28 mouse cellular contexts compared by ENCODE assay signal in genomic region chr14:28300095-28300494, GRCm38 (mm10).
DNase-seq lines count a peak whose midpoint lies in the region; ATAC-seq and TF ChIP-seq lines count a peak whose summit lies in the region.
"Had no signal": no experiment of that assay in that cellular context is flagged by ENCODE, and none has a peak within 500 bp of the region (broad histone marks: within the 10 kb centered on the region; RNA-seq: fewer than 3 reads in every experiment).

No protein-coding gene starts in this region.

- no peaks in the 10 kb centered on the region for H3K27me3 ChIP-seq in limb, embryonic 14.5 days (ENCODE audit: control insufficient read depth, insufficient read depth, low read length)
- H3K27me3 ChIP-seq in limb, embryonic 10.5 days (ENCODE audit: low read depth, poor library complexity, severe bottlenecking): peaks cover 11% of the 10 kb centered on the region; the same call in 1 of the 2 replicates
- H3K27me3 ChIP-seq in lung, embryonic 16.5 days (ENCODE audit: control insufficient read depth, insufficient read depth, low read depth, low read length): peaks cover 5% of the 10 kb centered on the region; the same call in 1 of the 2 replicates
- H3K27me3 ChIP-seq: forebrain, embryonic 12.5 days; forebrain, embryonic 15.5 days; heart, embryonic 12.5 days had no signal

- H3K4me3 ChIP-seq in limb, embryonic 14.5 days (replicated peaks; ENCODE audit: low read length): no peak overlapping the region
- no peak overlapping the region for H3K4me3 ChIP-seq in limb, embryonic 10.5 days
- H3K4me3 ChIP-seq in lung, embryonic 16.5 days (ENCODE audit: low read length): no peak overlapping the region
- H3K4me3 ChIP-seq in lung, adult 2 months (replicated peaks; ENCODE audit: extremely low read depth, low read depth, low read length): no peak overlapping the region
- H3K4me3 ChIP-seq: embryonic facial prominence, embryonic 10.5 days; embryonic facial prominence, embryonic 13.5 days; erythroblast, embryonic 14.5 days; forebrain, embryonic 12.5 days; forebrain, embryonic 15.5 days; gastrocnemius, adult 2 months; heart, embryonic 12.5 days; heart, embryonic 15.5 days had no signal

- ATAC-seq in limb, embryonic 14.5 days (ENCODE audit: low FRiP score, low read depth): peak; percentile 53; the same call in 1 of the 2 replicates
- ATAC-seq in lung, embryonic 16.5 days (ENCODE audit: low read depth): peak; percentile 41
- ATAC-seq: CD4-positive, CD25-positive, alpha-beta regulatory T cell, adult 4 months; forebrain, embryonic 15.5 days; hindbrain, postnatal 0 days had no signal

- H3K4me1 ChIP-seq in limb, embryonic 14.5 days (ENCODE audit: control insufficient read depth, insufficient read depth, low read length): peaks cover 13% of the 10 kb centered on the region
- peaks cover 16% of the 10 kb centered on the region for H3K4me1 ChIP-seq in limb, embryonic 10.5 days
- H3K4me1 ChIP-seq in lung, embryonic 16.5 days (replicated peaks; ENCODE audit: control insufficient read depth, insufficient read depth, low read length): peaks cover 12% of the 10 kb centered on the region; the same call in 1 of the 2 replicates
- H3K4me1 ChIP-seq in lung, adult 2 months (ENCODE audit: control insufficient read depth, insufficient read depth, low read length): no peaks in the 10 kb centered on the region
- H3K4me1 ChIP-seq: forebrain, embryonic 12.5 days; forebrain, embryonic 15.5 days had no signal

- H3K36me3 ChIP-seq in limb, embryonic 14.5 days (ENCODE audit: control insufficient read depth, insufficient read depth, low read length): no peaks in the 10 kb centered on the region
- no peaks in the 10 kb centered on the region for H3K36me3 ChIP-seq in limb, embryonic 10.5 days
- H3K36me3 ChIP-seq in lung, embryonic 16.5 days (ENCODE audit: control insufficient read depth, insufficient read depth, low read length): no peaks in the 10 kb centered on the region
- H3K36me3 ChIP-seq: embryonic facial prominence, embryonic 10.5 days; embryonic facial prominence, embryonic 13.5 days; forebrain, embryonic 12.5 days; forebrain, embryonic 15.5 days; heart, embryonic 12.5 days; heart, embryonic 15.5 days had no signal

- no peak overlapping the region for H3K4me2 ChIP-seq in limb, embryonic 14.5 days (replicated peaks; ENCODE audit: low read depth, low read length, severe bottlenecking)
- H3K4me2 ChIP-seq in lung, embryonic 16.5 days (ENCODE audit: low read depth, low read length): no peak overlapping the region
- H3K4me2 ChIP-seq: embryonic facial prominence, embryonic 13.5 days; forebrain, embryonic 12.5 days; forebrain, embryonic 15.5 days; heart, embryonic 12.5 days; heart, embryonic 15.5 days; hindbrain, embryonic 14.5 days had no signal

- no peaks in the 10 kb centered on the region for H3K9me3 ChIP-seq in limb, embryonic 14.5 days (ENCODE audit: control insufficient read depth, low read length)
- no peaks in the 10 kb centered on the region for H3K9me3 ChIP-seq in limb, embryonic 10.5 days (replicated peaks)
- no peaks in the 10 kb centered on the region for H3K9me3 ChIP-seq in lung, embryonic 16.5 days (ENCODE audit: control insufficient read depth, low read length)
- H3K9me3 ChIP-seq: embryonic facial prominence, embryonic 10.5 days; embryonic facial prominence, embryonic 13.5 days; forebrain, embryonic 12.5 days; forebrain, embryonic 15.5 days; heart, embryonic 12.5 days; heart, embryonic 15.5 days had no signal

- DNase-seq in limb, embryonic 14.5 days (ENCODE audit: low spot score): no peak
- no peak for DNase-seq in limb, embryonic 10.5 days (ENCODE audit: low spot score)
- no peak for DNase-seq in lung, adult 2 months
- peak; percentile 19 to 26 for DNase-seq in lung, postnatal 4 days
- no peak for DNase-seq in embryo, embryonic 10.5 days (ENCODE audit: low spot score)
- DNase-seq: adrenal gland, adult 2 months; adrenal gland, postnatal 14 days; cerebellum, adult 11 months; cerebellum, adult 2 months; cerebellum, adult 9-11 months; cerebellum, postnatal 25 days; embryo, embryonic 11 days; gastrocnemius, adult 2 months; gastrocnemius, postnatal 14 days; heart, adult 18-20 months; heart, postnatal 10 days; heart, postnatal 4 days had no signal

- H3K27ac ChIP-seq in limb, embryonic 14.5 days (replicated peaks; ENCODE audit: low read depth, low read length): no peak overlapping the region
- no peak overlapping the region for H3K27ac ChIP-seq in limb, embryonic 10.5 days
- no peak overlapping the region for H3K27ac ChIP-seq in lung, embryonic 16.5 days (ENCODE audit: low read length)
- H3K27ac ChIP-seq: embryonic facial prominence, embryonic 10.5 days; embryonic facial prominence, embryonic 13.5 days; forebrain, embryonic 12.5 days; forebrain, embryonic 15.5 days; gastrocnemius, adult 2 months; heart, embryonic 15.5 days; hindbrain, embryonic 14.5 days; hindbrain, postnatal 0 days had no signal

- no peak for TF ChIP-seq POLR2A in limb, embryonic 14.5 days (IDR thresholded peaks at IDR 0.05; ENCODE audit: borderline replicate concordance, extremely low read depth, insufficient read depth, insufficient read length)
- no peak for TF ChIP-seq POLR2A in lung, adult 2 months (IDR thresholded peaks at IDR 0.05; ENCODE audit: borderline replicate concordance, extremely low read depth, low read depth, low read length)

- 44% methylated on average over 6 of the region's 6 CpGs for WGBS in limb, embryonic 14.5 days
- 53% methylated on average over 6 of the region's 6 CpGs for WGBS in limb, embryonic 10.5 days
- WGBS in lung, embryonic 16.5 days: 27% methylated on average over 6 of the region's 6 CpGs
- WGBS in lung, adult 2 months: 34% methylated on average over 6 of the region's 6 CpGs

- no peak overlapping the region for H3K9ac ChIP-seq in limb, embryonic 14.5 days (ENCODE audit: low read depth, low read length, severe bottlenecking)
- no peak overlapping the region for H3K9ac ChIP-seq in lung, embryonic 16.5 days (ENCODE audit: low read length)
- H3K9ac ChIP-seq: embryonic facial prominence, embryonic 13.5 days; forebrain, embryonic 12.5 days; forebrain, embryonic 15.5 days; heart, embryonic 12.5 days; heart, embryonic 15.5 days; hindbrain, embryonic 14.5 days had no signal

- no peak for TF ChIP-seq CTCF in lung, adult 2 months (IDR thresholded peaks at IDR 0.05; ENCODE audit: insufficient read depth, low read length)

Comparison
In these comparisons a context has a peak if more than half of its experiments do, and no peak if none do; other contexts are left out.
1. DNase-seq: peak in lung, postnatal 4 days (2 of 2); none in limb, embryonic 14.5 days (single experiment), limb, embryonic 10.5 days (single experiment), lung, adult 2 months (single experiment) and embryo, embryonic 10.5 days (single experiment).